Mouse (Mus musculus): Measurements from ENCODE around the gene Mdc1. TPM values are rescaled to one million over a fixed set of nuclear protein-coding genes. Genes with fewer than 3 reads are reported as not detected.
A peak's percentile ranks its signal among the peaks of the same experiment; 100 is the strongest.

Mdc1 gene
- polyA plus RNA-seq, 1 experiment from 2014 or later = 20.6 TPM

DNA sequence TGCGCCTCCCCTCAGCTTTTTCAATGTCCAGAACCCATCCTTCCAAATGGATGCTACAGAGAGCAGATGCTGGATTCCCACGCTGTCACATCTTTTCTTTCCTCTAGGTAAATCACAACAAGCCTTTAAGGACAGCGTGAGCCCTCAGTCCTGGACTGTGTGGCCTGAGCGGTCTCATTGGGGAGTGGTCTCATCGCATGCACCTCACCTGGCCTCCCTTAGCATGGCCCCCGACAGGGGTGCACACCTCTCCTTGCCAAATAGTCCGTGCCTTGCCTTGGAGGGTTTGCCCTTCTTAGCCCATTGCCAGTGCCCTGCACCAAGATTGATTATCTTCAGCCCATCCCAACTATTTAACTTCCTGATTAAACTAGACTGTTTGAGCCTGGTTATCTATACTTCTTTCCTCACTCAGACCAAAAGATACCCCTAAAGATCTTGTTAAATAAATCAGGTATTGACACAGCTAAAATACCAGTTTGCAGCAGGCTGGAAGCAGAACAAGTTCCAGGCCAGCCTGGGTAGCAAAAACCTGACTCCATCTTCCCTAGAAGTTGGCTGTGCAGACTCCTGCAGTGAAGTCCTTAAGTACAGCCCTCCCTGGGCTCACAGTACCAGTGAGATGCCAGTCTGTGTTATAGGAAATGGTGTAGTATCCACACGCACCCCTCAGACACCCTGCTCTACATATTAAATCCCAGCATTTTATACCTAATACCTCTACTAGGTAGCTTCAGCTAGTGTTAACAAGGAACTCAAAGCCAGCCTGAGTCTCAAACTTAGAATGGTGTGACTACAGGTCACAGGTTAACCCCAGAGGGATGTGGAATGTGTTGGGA is 8.7 kb upstream of the Mdc1 start:
- no peak for ATAC-seq (ENCODE audit: low read depth)
- no peak overlapping the region for H3K9ac ChIP-seq (ENCODE audit: low read length)
- peaks cover 56% of the 10 kb centered on the region for H3K36me3 ChIP-seq (ENCODE audit: control insufficient read depth, insufficient read depth, low read length)
- H3K4me3 ChIP-seq (ENCODE audit: low read length) = no peak overlapping the region
- peaks cover 37% of the 10 kb centered on the region for H3K4me1 ChIP-seq (replicated peaks; ENCODE audit: control insufficient read depth, insufficient read depth, low read length)
- H3K4me2 ChIP-seq (ENCODE audit: low read depth, low read length) = no peak overlapping the region
- H3K27me3 ChIP-seq (ENCODE audit: control insufficient read depth, insufficient read depth, low read depth, low read length) = no peaks in the 10 kb centered on the region
- no peak overlapping the region for H3K27ac ChIP-seq (ENCODE audit: low read length)
- H3K9me3 ChIP-seq (ENCODE audit: control insufficient read depth, low read length) = no peaks in the 10 kb centered on the region
- 54% methylated on average over 8 of the region's 8 CpGs for WGBS

DNA sequence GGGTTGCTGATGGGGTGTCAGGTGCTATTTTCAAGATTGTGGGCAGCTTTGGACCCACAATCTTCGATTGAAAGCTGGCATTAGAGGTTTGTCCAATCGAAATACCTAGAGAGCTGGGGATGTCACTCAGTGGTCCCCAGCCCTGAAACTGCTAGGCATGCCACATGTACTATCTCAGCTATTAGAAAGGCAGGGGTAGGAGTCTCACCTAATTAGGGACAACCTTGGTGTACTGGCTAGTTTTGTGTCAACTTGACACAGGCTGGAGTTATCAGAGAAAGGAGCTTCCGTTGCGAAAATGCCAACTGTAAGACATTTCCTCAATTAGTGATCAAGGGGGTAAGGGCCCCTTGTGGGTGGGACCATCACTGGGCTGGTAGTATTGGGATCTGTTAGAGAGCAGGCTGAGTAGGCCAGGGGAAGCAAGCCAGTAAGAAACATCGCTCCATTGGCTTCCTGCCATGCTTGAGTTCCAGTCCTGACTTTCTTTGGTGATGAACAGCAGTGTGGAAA is 8.0 kb upstream of the Mdc1 start:
- Histone ChIP-seq H3K4me2 (ENCODE audit: low read depth, low read length) (no peak overlapping the region), H3K9ac (ENCODE audit: low read length) (no peak overlapping the region), H3K27ac (ENCODE audit: low read length) (no peak overlapping the region), H3K36me3 (ENCODE audit: control insufficient read depth, insufficient read depth, low read length) (peaks cover 51% of the 10 kb centered on the region), H3K4me1 (replicated peaks; ENCODE audit: control insufficient read depth, insufficient read depth, low read length) (peaks cover 37% of the 10 kb centered on the region), H3K4me3 (ENCODE audit: low read length) (no peak overlapping the region), H3K9me3 (ENCODE audit: control insufficient read depth, low read length) (no peaks in the 10 kb centered on the region), H3K27me3 (ENCODE audit: control insufficient read depth, insufficient read depth, low read depth, low read length) (no peaks in the 10 kb centered on the region)
- no peak for ATAC-seq (ENCODE audit: low read depth)
- 23% methylated on average over 5 of the region's 5 CpGs for WGBS

DNA sequence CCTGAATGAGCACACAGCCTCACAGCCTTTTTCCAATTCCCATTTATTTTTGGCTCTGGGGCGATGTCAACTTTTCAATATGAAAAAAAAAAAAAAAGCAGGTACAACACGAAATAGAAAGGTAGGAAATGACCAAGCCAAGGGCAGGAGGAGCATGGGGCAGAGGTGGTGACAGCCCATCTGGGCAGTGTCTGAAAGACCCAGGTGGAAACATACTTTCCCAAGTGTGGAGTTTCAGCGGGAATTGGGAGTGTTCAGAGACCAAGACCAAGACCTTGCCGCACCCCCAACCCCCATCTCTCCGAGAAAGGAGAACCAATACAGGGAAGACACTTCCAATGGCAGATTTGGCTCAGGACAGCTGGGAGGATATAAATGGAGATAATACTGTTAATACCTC is 7.4 kb upstream of the Mdc1 start:
- H3K27ac ChIP-seq (ENCODE audit: low read length) = no peak overlapping the region
- H3K4me1 ChIP-seq (replicated peaks; ENCODE audit: control insufficient read depth, insufficient read depth, low read length) = peaks cover 37% of the 10 kb centered on the region
- H3K4me3 ChIP-seq (ENCODE audit: low read length) = no peak overlapping the region
- H3K4me2 ChIP-seq (ENCODE audit: low read depth, low read length) = no peak overlapping the region
- peaks cover 51% of the 10 kb centered on the region for H3K36me3 ChIP-seq (ENCODE audit: control insufficient read depth, insufficient read depth, low read length)
- H3K27me3 ChIP-seq (ENCODE audit: control insufficient read depth, insufficient read depth, low read depth, low read length) = no peaks in the 10 kb centered on the region
- no peak overlapping the region for H3K9ac ChIP-seq (ENCODE audit: low read length)
- ATAC-seq (ENCODE audit: low read depth) = no peak
- H3K9me3 ChIP-seq (ENCODE audit: control insufficient read depth, low read length) = no peaks in the 10 kb centered on the region
- 50% methylated on average over 5 of the region's 5 CpGs for WGBS

DNA sequence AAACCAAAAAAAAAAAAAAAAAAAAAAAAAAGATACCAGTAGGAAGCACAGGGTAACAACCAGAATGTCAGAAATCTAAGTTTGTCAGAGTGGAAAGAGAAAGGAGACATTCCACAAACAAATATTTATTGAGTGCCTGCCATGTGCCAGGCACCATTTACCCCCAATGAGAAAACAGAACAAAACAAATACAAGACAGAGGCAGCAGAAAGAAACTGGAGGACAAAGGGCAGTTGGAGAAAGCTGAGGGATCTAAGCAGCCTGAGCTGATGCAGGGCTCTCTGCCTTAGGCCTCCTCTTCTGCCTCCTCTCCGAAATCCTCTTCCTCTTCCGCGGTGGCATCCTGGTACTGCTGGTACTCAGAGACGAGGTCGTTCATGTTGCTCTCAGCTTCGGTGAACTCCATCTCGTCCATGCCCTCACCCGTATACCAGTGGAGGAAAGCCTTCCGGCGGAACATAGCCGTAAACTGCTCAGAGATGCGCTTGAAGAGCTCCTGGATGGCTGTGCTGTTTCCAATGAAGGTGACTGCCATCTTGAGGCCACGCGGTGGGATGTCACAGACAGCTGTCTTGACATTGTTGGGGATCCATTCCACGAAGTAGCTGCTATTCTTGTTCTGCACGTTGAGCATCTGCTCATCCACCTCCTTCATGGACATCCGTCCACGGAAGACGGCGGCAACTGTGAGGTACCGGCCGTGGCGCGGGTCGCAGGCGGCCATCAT is 6.5 kb upstream of the Mdc1 start:
- H3K4me1 ChIP-seq (replicated peaks; ENCODE audit: control insufficient read depth, insufficient read depth, low read length) = peaks cover 41% of the 10 kb centered on the region

DNA sequence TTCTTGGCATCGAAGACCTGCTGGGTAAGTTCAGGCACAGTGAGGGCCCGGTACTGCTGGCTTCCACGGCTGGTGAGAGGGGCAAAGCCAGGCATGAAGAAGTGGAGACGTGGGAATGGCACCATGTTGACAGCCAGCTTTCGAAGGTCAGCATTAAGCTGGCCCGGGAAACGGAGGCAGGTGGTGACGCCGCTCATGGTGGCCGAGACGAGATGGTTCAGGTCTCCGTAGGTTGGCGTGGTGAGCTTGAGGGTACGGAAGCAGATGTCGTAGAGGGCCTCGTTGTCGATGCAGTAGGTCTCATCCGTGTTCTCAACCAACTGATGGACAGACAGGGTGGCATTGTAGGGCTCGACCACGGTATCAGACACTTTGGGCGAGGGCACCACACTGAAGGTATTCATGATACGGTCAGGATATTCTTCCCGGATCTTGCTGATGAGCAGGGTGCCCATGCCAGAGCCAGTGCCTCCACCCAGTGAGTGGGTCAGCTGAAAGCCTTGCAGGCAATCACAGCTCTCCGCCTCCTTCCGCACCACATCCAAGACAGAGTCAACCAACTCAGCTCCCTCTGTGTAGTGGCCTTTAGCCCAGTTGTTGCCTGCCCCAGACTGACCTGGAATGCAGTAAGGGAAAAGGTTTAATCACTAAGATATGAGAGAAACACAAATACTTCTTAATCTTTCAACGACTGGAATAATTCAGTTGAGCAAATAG is 5.7 kb upstream of the Mdc1 start:
- Histone ChIP-seq H3K4me2 (ENCODE audit: low read depth, low read length) (peak overlapping the region; percentile 86), H3K9ac (ENCODE audit: low read length) (peak overlapping the region; percentile 82)

More for the DNA sequence above, 6.5 kb upstream of the Mdc1 start:
- H3K4me2 ChIP-seq (ENCODE audit: low read depth, low read length) = peak overlapping the region; percentile 86
- H3K9ac ChIP-seq (ENCODE audit: low read length) = peak overlapping the region; percentile 46
- no peaks in the 10 kb centered on the region for H3K27me3 ChIP-seq (ENCODE audit: control insufficient read depth, insufficient read depth, low read depth, low read length)
- no peak for ATAC-seq (ENCODE audit: low read depth)
- peak overlapping the region; percentile 90 for H3K4me3 ChIP-seq (ENCODE audit: low read length)
- H3K9me3 ChIP-seq (ENCODE audit: control insufficient read depth, low read length) = no peaks in the 10 kb centered on the region
- H3K36me3 ChIP-seq (ENCODE audit: control insufficient read depth, insufficient read depth, low read length) = peaks cover 51% of the 10 kb centered on the region
- 57% methylated on average over 26 of the region's 26 CpGs for WGBS
- no peak overlapping the region for H3K27ac ChIP-seq (ENCODE audit: low read length)

DNA sequence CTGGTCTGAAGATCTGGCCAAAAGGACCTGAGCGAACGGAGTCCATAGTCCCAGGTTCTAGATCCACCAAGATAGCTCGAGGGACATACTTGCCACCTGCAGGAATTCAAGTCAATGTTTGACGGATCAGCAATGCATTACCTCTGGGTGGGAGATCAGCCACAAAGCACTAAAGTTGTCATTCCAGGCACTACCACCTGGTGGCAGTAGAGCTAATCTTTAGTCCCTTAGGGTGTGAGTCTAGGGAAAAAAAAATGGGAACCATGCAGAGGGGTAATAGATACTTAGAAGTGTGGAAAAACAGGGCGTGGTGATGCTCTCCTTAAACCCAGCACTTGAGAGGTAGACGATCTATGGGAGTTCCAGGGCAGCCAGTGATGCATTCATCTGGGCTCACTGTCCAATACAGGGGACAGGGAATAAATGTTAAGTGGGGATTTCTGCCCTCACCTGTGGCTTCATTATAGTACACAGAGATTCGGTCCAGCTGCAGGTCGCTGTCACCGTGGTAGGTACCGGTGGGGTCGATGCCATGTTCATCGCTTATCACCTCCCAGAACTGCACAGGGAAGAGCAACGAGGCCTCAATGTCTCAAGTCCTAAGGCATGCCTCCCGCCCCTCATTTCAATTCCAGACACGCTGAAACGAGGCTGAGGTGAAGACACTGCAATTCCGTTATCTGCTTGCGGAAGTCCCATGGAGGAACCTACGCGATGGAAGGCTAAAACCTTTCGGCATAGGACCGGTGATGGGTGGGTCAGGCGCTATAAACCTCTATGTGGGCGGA is 4.9 kb upstream of the Mdc1 start:
- H3K27ac ChIP-seq (ENCODE audit: low read length) = peak overlapping the region; percentile 100
- no peaks in the 10 kb centered on the region for H3K27me3 ChIP-seq (ENCODE audit: control insufficient read depth, insufficient read depth, low read depth, low read length)
- peaks cover 48% of the 10 kb centered on the region for H3K36me3 ChIP-seq (ENCODE audit: control insufficient read depth, insufficient read depth, low read length)
- peak overlapping the region; percentile 82 for H3K9ac ChIP-seq (ENCODE audit: low read length)
- H3K4me2 ChIP-seq (ENCODE audit: low read depth, low read length) = peak overlapping the region; percentile 86
- no peaks in the 10 kb centered on the region for H3K9me3 ChIP-seq (ENCODE audit: control insufficient read depth, low read length)
- peaks cover 33% of the 10 kb centered on the region for H3K4me1 ChIP-seq (replicated peaks; ENCODE audit: control insufficient read depth, insufficient read depth, low read length)
- WGBS = 5% methylated on average over 24 of the region's 24 CpGs
- no peak for ATAC-seq (ENCODE audit: low read depth)
- peak overlapping the region; percentile 90 for H3K4me3 ChIP-seq (ENCODE audit: low read length)

More for the DNA sequence above, 5.7 kb upstream of the Mdc1 start:
- 52% methylated on average over 26 of the region's 26 CpGs for WGBS
- Histone ChIP-seq H3K36me3 (ENCODE audit: control insufficient read depth, insufficient read depth, low read length) (peaks cover 51% of the 10 kb centered on the region), H3K27ac (ENCODE audit: low read length) (no peak overlapping the region), H3K4me3 (ENCODE audit: low read length) (peak overlapping the region; percentile 90), H3K4me1 (replicated peaks; ENCODE audit: control insufficient read depth, insufficient read depth, low read length) (peaks cover 33% of the 10 kb centered on the region), H3K27me3 (ENCODE audit: control insufficient read depth, insufficient read depth, low read depth, low read length) (no peaks in the 10 kb centered on the region), H3K9me3 (ENCODE audit: control insufficient read depth, low read length) (no peaks in the 10 kb centered on the region)
- ATAC-seq (ENCODE audit: low read depth) = no peak

DNA sequence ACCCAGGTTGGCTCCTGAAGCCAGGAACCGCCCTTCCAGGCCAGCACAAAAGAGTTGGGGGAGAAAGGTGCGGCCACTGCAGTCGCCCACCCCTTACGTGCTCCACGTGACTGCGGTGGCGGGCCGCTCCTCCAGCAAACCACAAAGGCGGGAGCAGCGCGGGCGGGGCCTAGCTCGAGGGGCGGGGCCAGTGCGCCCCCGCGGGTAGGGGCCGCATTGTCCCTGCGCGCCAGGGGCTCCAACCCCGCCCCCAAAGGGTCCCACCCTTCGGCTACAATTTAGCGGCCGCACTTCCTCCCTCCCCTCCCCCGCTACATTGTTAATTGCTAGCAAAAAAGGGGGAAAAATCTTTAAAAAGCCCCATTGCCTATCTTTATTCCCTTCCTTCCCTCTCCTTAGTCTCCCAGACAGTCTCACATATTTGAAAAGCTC is 4.3 kb upstream of the Mdc1 start:
- peak overlapping the region; percentile 100 for H3K27ac ChIP-seq (ENCODE audit: low read length)
- WGBS = under 1% methylated on average over 25 of the region's 25 CpGs

DNA sequence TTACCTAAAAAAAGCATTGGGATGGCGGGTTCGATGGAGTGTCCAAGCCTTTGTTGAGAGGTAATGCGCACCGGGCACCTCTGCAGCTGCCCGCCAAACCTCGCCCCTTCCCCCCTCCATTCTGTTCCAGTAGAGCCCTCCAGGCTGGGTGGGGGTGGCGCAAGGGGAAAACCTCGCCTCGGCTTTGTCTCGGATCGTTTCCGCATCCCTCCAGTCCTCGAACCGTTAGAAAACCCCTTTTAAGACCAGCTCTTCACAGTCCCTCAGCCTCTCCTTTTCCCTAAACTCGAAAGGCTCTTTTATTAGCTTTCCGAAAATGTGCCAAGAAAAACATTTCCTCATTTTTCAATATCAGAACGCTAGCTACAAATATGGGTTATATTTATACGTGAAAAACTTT is 3.8 kb upstream of the Mdc1 start:
- Histone ChIP-seq H3K9me3 (ENCODE audit: control insufficient read depth, low read length) (no peaks in the 10 kb centered on the region), H3K9ac (ENCODE audit: low read length) (peak overlapping the region; percentile 82), H3K27me3 (ENCODE audit: control insufficient read depth, insufficient read depth, low read depth, low read length) (no peaks in the 10 kb centered on the region), H3K36me3 (ENCODE audit: control insufficient read depth, insufficient read depth, low read length) (peaks cover 43% of the 10 kb centered on the region), H3K4me3 (ENCODE audit: low read length) (peak overlapping the region; percentile 90), H3K27ac (ENCODE audit: low read length) (peak overlapping the region; percentile 100), H3K4me1 (replicated peaks; ENCODE audit: control insufficient read depth, insufficient read depth, low read length) (peaks cover 33% of the 10 kb centered on the region), H3K4me2 (ENCODE audit: low read depth, low read length) (peak overlapping the region; percentile 86)
- 0% methylated on average over 18 of the region's 18 CpGs for WGBS
- peak; percentile 7; the same call in 1 of the 2 replicates for ATAC-seq (ENCODE audit: low read depth)

More for the DNA sequence above, 4.3 kb upstream of the Mdc1 start:
- ATAC-seq (ENCODE audit: low read depth) = peak; percentile 53
- Histone ChIP-seq H3K9ac (ENCODE audit: low read length) (peak overlapping the region; percentile 82), H3K4me1 (replicated peaks; ENCODE audit: control insufficient read depth, insufficient read depth, low read length) (peaks cover 33% of the 10 kb centered on the region), H3K36me3 (ENCODE audit: control insufficient read depth, insufficient read depth, low read length) (peaks cover 45% of the 10 kb centered on the region), H3K4me3 (ENCODE audit: low read length) (peak overlapping the region; percentile 90), H3K9me3 (ENCODE audit: control insufficient read depth, low read length) (no peaks in the 10 kb centered on the region), H3K27me3 (ENCODE audit: control insufficient read depth, insufficient read depth, low read depth, low read length) (no peaks in the 10 kb centered on the region), H3K4me2 (ENCODE audit: low read depth, low read length) (peak overlapping the region; percentile 86)
